Mouse (Mus musculus) heart, postnatal 10 days (tissue): ENCODE data around the gene Nodal. TPM values are rescaled to one million over a fixed set of nuclear protein-coding genes. Genes with fewer than 3 reads are reported as not detected.
A peak's percentile ranks its signal among the peaks of the same experiment; 100 is the strongest.

ENCODE experiments used
- DNase-seq, 2 experiments: peaks; one replicate each; pipeline ENCODE4 v3.0.0; 2021
- intact Hi-C: fragments of 180-260 bp; cut with DNase I; formaldehyde crosslinking; loops from one replicate; pipeline ENCODE4 v1.15.1; 2025
- total RNA-seq, 2 experiments: library from RNA; stranded (reverse); gene quantifications; 2 replicates each; pipeline ENCODE4 v1.2.3; 2021

Gene Nodal
- total RNA-seq, 2 experiments from 2014 or later, result 0.25 to 0.41 TPM

GRCm38 (mm10) chr10:61394476-61395136 lies 23.2 kb upstream of the Nodal start:
- intact Hi-C loops, result no loop called here
- DNase-seq, result no peak

DNA sequence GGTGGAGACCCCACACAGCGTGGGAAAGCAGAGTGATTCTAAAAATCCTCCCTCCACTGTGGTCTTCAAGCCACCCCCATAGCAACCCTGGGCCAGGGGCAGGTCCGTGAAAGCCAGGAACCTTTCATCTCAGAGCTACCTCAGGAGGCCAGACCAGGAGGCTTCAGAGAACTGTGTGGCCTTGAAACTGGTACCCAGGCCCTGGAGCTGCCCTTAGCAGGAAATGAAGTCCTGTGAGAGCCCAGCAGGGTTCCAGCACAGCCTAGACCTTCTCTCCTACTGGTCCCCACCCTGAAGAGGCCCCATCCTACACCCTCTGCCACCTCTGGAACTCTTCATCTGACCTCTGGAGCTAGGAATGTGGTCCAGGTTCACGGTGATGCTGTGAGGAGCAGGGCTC lies 19.6 kb upstream of the Nodal start:
- DNase-seq, result no peak
- intact Hi-C loops, result loop anchor here (2.0 kb wide), 1 partner anchor 199 kb away; no protein-coding TSS in a partner anchor

- DNase-seq, result peak; percentile 80 to 87
- intact Hi-C loops, result loop anchor here (1.0 to 2.0 kb wide), 2 partner anchors 58 to 200 kb away; no protein-coding TSS in a partner anchor
Measured at GRCm38 (mm10) chr10:61399156-61399734, 18.5 kb upstream of the Nodal start.

DNA sequence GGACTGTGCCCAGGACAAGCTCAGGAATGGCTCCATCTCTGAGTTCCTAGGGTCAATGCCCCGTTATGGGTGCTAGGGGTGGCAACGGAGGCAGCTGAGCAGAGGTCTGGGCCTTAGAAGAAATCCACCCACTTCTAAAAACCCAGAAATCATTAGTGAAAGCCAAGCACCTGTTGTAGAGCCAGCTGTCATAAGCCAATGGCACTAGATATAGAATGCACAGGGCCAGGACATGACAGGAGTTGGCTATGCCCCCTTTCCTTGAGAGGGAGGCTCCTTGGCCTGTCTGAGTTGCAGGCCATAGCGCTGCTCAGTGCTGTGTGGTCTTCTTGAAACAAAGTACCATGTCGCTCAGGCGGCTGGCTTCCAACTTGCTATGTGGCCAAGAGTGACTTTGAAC lies 17.4 kb upstream of the Nodal start:
- DNase-seq, result no peak
- intact Hi-C loops, result no loop called here

- DNase-seq, result no peak
Measured at GRCm38 (mm10) chr10:61402480-61402879, 15.3 kb upstream of the Nodal start.

GRCm38 (mm10) chr10:61402911-61403310 lies 14.9 kb upstream of the Nodal start:
- intact Hi-C loops, result no loop called here
- DNase-seq, result no peak

More at GRCm38 (mm10) chr10:61402480-61402879, 15.3 kb upstream of the Nodal start:
- intact Hi-C loops, result no loop called here

DNA sequence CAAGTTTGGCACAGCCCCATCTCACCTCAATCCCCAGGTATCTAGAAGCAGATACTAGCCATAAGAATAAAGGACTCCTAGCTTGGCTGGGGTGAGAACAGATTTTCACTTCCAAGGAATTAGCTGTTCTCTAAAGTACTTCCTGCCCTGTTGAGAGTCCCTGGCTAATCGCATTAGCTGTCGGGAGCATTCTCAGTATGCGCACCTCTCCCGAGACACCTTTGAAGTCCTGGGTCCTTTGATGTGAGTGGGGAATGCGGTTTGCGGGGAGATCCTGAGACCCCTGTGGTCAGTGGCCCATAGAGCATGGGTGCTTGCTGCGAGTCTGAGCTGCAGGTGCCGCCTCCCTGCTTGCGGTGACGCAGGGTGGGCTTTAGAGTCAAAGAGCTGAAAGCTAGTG lies 11.8 kb upstream of the Nodal start:
- no peak for DNase-seq
- intact Hi-C loops, result loop anchor here (5.0 kb wide), 1 partner anchor 194 kb away; no protein-coding TSS in a partner anchor

DNA sequence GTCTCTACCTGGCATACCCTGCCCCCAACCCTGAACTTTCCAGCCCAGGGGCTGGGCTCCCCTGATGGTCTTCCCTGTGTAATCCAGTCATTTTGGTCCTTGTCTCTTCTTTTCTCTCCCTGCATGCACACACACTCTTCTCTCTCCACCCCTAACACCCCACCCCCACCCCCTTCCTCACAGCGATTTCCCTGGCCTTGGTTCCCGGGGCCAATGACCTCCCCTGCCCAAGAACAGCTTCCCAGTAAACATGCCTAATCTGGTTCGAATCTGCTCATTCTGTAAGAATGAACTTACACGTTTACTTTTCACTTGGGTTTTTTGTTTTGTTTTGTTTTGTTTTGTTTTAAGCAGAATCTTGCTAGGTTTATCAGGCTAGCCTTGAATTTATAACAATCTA lies 8.0 kb upstream of the Nodal start:
- DNase-seq, result no peak
- intact Hi-C loops, result loop anchor here (5.0 kb wide), 1 partner anchor 197 kb away; no protein-coding TSS in a partner anchor

DNA sequence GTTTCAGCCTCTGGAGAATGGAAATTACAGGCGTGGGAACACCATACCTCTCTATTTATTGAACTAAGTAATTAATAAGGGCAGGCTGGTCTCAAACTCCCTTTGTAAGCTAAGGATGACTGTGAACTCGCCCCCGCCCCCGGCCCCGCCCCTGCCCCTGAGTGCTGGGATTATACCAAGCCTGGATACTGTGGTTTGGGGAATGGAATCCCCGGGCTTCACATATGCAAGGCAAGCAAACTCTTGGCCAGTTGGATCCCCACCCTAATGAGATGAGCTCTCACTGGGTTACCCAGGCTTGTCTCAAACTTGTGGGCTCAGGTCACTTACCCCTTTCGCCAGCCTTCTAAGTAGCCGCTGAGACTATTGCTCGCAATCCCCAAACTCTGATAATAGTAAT lies 7.6 kb upstream of the Nodal start:
- intact Hi-C loops, result no loop called here
- no peak for DNase-seq

DNA sequence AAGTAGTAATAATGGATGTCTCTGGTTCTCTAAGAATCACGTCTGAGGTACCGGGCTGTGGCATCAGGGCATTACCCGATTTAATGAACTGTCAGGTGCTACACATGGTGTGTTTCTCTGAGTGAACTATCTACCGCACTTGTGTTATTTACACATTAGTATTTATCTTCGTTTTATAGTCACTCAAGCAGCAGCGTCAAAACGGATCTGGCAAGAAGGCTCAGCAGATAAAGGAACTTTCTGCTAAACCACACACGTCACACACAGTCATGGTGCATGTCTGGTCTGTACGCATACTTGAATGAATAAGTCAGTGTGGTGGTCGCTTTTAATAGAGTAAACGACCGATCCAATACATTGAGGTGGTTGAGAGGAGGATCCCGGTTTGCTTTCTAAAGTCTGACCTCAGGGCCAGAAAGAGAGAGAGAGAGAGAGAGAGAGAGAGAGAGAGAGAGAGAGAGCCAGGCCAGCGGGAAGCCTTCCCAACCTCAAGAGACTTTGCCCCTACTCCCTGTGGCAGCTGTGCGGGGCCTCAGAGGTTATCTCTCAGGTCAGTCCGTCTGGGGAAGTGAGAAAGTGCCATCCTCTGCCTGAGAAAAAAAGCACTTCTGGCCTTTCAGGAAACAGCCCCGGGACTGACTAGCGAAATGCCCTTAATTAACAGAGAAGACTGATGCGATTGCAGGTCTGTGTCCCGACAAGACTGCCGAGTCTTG lies 4.7 kb upstream of the Nodal start:
- intact Hi-C loops, result no loop called here

DNA sequence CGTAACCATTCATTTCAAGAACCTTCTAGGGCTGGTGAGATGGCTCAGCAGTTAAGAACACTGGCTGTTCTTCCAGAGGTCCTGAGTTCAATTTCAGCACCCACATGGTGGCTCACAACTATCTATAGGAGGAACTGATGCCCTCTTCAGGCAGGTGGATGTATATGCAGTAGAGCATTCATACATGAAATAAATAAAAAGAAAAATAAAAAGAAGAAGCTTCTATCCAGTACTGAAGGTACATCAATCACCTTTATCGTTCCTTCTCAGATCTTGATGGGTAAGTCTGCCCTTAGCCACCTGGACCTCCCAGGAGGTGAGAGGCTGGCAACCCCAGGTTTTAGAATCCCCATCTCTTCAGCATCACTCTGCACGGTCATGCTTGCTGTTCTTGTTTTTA lies 2.5 kb upstream of the Nodal start:
- no peak for DNase-seq
- intact Hi-C loops, result no loop called here

More for the DNA sequence above, 4.7 kb upstream of the Nodal start:
- DNase-seq, result no peak

DNA sequence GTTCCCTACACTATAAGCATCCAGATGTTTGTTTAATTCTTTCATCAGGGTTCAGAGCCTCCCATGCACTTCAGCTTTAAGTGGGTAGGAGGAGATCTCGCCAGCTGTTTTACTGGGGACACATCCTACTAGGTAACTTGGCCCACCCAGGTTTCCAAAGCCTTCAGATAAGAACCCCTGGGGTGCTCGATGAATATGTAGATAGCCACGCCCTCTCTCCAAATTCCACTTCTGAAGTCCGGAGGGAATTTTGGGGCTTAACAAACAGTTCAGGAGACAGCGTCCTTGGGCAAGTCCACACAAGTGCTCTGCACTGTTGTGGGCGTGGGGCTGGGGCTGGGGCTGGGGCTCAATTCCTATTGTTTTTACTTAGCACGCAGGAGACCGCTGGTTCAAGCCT lies 1.9 kb upstream of the Nodal start:
- no peak for DNase-seq
- intact Hi-C loops, result no loop called here

GRCm38 (mm10) chr10:61416561-61416960 lies 1.2 kb upstream of the Nodal start:
- intact Hi-C loops, result no loop called here
- DNase-seq, result no peak

DNA sequence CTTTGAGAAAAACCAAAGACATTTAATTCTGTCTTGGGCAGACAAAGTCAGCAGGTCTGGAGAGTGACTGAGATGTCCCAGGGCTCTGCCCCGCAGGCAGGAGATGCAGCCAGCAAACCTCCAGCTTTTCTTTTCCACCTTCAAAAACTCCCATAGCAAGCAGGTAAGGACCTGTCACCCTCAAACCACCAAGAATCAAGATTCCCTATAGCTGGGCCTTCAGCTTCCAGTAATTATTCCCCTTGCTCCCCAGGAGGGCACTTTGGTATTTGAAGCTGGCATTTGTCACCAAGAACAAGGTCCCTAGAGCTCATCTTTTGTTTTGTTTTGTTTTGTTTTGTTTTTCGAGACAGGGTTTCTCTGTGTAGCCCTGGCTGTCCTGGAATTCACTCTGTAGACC lies 726 bp upstream of the Nodal start:
- intact Hi-C loops, result no loop called here
- DNase-seq, result no peak

DNA sequence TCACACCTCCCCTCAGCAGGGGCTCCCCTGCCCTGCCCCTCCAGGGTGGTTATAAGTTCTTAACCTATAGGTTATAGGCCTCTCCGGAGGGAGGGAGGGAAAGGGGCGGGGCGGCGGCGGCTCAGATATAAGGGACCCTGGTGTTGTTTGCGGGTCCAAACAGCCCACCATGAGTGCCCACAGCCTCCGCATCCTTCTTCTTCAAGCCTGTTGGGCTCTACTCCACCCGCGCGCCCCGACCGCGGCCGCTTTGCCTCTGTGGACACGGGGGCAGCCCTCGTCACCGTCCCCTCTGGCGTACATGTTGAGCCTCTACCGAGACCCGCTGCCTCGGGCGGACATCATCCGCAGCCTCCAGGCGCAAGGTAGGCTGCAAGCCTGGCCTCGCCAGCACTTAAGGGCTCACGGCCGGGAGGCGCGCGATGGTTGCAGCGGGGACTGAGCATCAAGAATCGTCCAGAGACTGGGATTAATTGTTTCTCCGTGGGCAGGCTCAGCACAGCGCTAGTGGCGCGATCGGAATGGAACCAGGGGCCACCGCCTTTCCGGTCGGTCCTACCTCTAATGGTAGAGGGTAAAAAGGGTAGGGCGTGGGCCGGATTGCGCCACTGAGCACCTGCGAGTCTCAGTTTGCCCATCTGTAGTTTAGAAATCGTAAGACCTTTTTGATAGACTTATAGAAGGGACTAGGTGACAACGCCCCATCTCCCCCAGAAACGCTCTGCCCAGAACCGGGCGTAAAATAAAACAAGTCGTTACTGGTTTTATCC lies 544 bp downstream of the Nodal start:
- intact Hi-C loops, result no loop called here
- DNase-seq, result peak in 1 of 2 experiments; percentile 31

GRCm38 (mm10) chr10:61419146-61419545 lies 1.4 kb downstream of the Nodal start:
- intact Hi-C loops, result no loop called here
- DNase-seq, result peak in 1 of 2 experiments; percentile 26

GRCm38 (mm10) chr10:61420011-61420410 lies 2.2 kb downstream of the Nodal start:
- intact Hi-C loops, result no loop called here
- no peak for DNase-seq

- no peak for DNase-seq
- intact Hi-C loops, result no loop called here
Measured at GRCm38 (mm10) chr10:61422861-61423260, 5.1 kb downstream of the Nodal start.

- DNase-seq, result no peak
- intact Hi-C loops, result no loop called here
Measured at GRCm38 (mm10) chr10:61423289-61423688, 5.5 kb downstream of the Nodal start.

GRCm38 (mm10) chr10:61424500-61424899 lies 6.7 kb downstream of the Nodal start:
- DNase-seq, result no peak
- intact Hi-C loops, result no loop called here

DNA sequence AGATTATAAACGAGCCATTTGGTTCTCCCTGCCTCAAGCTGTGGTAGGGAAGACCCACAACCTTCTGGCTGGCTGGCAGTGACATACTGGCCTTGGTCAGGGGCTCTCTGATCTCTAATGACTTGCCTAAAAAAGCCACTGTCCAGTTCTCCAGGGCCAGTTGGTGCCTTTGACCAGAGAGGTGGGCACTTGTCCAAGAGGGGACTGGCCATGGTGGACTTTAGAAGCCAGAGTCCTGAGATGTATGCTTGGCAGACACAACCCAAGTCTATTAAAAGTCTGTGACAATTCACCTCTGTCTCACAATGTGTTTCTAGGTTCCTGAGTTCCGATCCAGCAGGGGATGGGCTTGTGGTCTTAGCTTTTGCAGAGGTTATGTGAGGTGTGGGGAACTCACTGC lies 7.3 kb downstream of the Nodal start:
- no peak for DNase-seq
- intact Hi-C loops, result no loop called here
